Mouse (Mus musculus) limb, embryonic 14.5 days (tissue): ENCODE data around the gene Chsy1. TPM values are rescaled to one million over a fixed set of nuclear protein-coding genes. Genes with fewer than 3 reads are reported as not detected.

ENCODE experiments used
- ATAC-seq: fragments of 200-750 bp; cut with Nextera tagmentation; 2 replicates; pipeline ENCODE4 v1.8.0; 2017; ENCODE audit warnings: low read depth, moderate number of reproducible peaks, moderate TSS enrichment; ENCODE audit not compliant: low FRiP score
- DNase-seq: peaks from one replicate; pipeline ENCODE4 v3.0.0-alpha.2; 2015; ENCODE audit warnings: low spot score
- H3K27ac ChIP-seq: fragments of 300-500 bp; sonication (generic); replicated peaks from 2 replicates; pipeline ENCODE4 v1.5.1; 2014; ENCODE audit warnings: low read depth, mild to moderate bottlenecking, low read length, moderate library complexity, mixed read lengths
- H3K27me3 ChIP-seq: fragments of 300-500 bp; sonication (generic); 2 replicates; pipeline ENCODE4 v1.6.1; 2014; ENCODE audit warnings: low read length, mixed read lengths; ENCODE audit not compliant: control insufficient read depth, insufficient read depth
- H3K36me3 ChIP-seq: fragments of 300-500 bp; sonication (generic); 2 replicates; pipeline ENCODE4 v1.6.1; 2014; ENCODE audit warnings: mild to moderate bottlenecking, low read length, moderate library complexity, mixed read lengths; ENCODE audit not compliant: control insufficient read depth, insufficient read depth
- H3K4me1 ChIP-seq: fragments of 300-500 bp; sonication (generic); 2 replicates; pipeline ENCODE4 v1.6.1; 2014; ENCODE audit warnings: antibody characterized with exemption, low read length, mixed read lengths; ENCODE audit not compliant: control insufficient read depth, insufficient read depth
- H3K4me2 ChIP-seq: fragments of 300-500 bp; sonication (generic); replicated peaks from 2 replicates; pipeline ENCODE4 v1.6.1; 2014; ENCODE audit warnings: low read depth, mild to moderate bottlenecking, low read length, moderate library complexity; ENCODE audit not compliant: severe bottlenecking
- H3K4me3 ChIP-seq: fragments of 300-500 bp; sonication (generic); replicated peaks from 2 replicates; pipeline ENCODE4 v1.5.1; 2014; ENCODE audit warnings: low read length
- H3K9ac ChIP-seq: fragments of 300-500 bp; sonication (generic); 2 replicates; pipeline ENCODE4 v1.6.1; 2014; ENCODE audit warnings: mild to moderate bottlenecking, low read depth, low read length, moderate library complexity; ENCODE audit not compliant: severe bottlenecking
- H3K9me3 ChIP-seq: fragments of 300-500 bp; sonication (generic); 2 replicates; pipeline ENCODE4 v1.6.1; 2016; ENCODE audit warnings: low read length; ENCODE audit not compliant: control insufficient read depth
- POLR2A ChIP-seq: fragments of 200-500 bp; IDR thresholded peaks from 2 replicates; pipeline ENCODE4 v1.8.0; 2012; ENCODE audit warnings: inconsistent platforms, mild to moderate bottlenecking, moderate library complexity, borderline replicate concordance; ENCODE audit not compliant: insufficient read depth, insufficient read length; ENCODE audit errors: extremely low read depth
- WGBS: fragments of 180-500 bp; shearing (Covaris S2); extraction: QIAGEN DNeasy Blood & Tissue Kit; methylation state at CpG from one replicate; pipeline ENCODE4 v1.1.7; 2014; 5-methylcytosine and 5-hydroxymethylcytosine counted together
- polyA plus RNA-seq, 2 experiments: library from polyadenylated mRNA; depleted of rRNA in 1 of 2; stranded (reverse) in 1 of 2; unstranded in 1 of 2; fragments of >200 nt; fragmentation: Nextera tagmentation in 1 of 2; extraction: Ambion mirVana in 1 of 2; gene quantifications; 2 replicates each; pipeline versions ENCODE4 v1.2.1 to v1.2.3; 2012 to 2014

The Chsy1 gene
- polyA plus RNA-seq, 2 experiments, result 33.3 to 33.6 TPM

DNA sequence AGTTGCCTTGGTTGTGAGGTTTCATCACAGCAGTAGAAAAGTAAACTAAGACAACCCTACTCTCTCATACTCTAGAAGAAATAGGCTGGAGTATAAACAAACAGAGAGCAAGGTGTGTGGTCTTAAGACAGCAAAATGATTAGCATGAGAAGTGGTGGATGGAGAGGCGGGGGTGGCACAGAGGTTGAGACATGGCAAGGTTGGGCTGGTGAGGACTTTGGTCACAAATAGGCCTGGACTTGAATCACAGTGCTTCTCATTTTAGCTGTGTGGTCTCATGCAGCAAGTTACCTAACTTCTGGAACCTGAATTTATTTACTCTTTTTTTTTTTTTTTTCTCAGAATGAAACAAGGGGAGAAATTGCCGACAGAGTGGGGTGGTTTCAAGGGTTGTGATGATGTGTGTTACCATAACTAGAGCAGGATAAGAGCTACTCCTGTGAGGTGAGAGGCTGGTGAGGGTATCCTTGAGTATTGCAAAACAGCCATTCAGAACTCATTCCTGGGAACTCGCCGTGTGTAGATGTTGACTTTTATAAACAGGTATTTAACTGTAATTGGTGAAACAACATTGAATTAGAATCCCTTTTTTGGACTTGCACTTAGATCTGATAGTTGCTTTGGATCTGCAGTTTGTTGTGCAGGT, 22.6 kb downstream of the Chsy1 start:
- no peak overlapping the region for H3K4me2 ChIP-seq

GRCm38 (mm10) chr7:66134154-66134553, 24.8 kb downstream of the Chsy1 start:
- 94% methylated on average over 3 of the region's 3 CpGs for WGBS
- H3K4me3 ChIP-seq, result no peak overlapping the region
- no peak overlapping the region for H3K9ac ChIP-seq
- H3K9me3 ChIP-seq, result no peaks in the 10 kb centered on the region
- no peak overlapping the region for H3K4me2 ChIP-seq
- no peak for DNase-seq
- no peak overlapping the region for H3K27ac ChIP-seq
- H3K4me1 ChIP-seq, result peaks cover 15% of the 10 kb centered on the region
- no peaks in the 10 kb centered on the region for H3K27me3 ChIP-seq
- no peak for ATAC-seq
- peaks cover 17% of the 10 kb centered on the region; the same call in 1 of the 2 replicates for H3K36me3 ChIP-seq
- TF ChIP-seq POLR2A, result no peak

More for the DNA sequence above, 22.6 kb downstream of the Chsy1 start:
- H3K36me3 ChIP-seq, result peaks cover 26% of the 10 kb centered on the region
- DNase-seq, result no peak
- no peak for ATAC-seq
- H3K9ac ChIP-seq, result no peak overlapping the region
- no peaks in the 10 kb centered on the region for H3K27me3 ChIP-seq
- H3K9me3 ChIP-seq, result no peaks in the 10 kb centered on the region
- no peak overlapping the region for H3K4me3 ChIP-seq
- 90% methylated on average over 4 of the region's 4 CpGs for WGBS
- H3K27ac ChIP-seq, result no peak overlapping the region
- no peak for TF ChIP-seq POLR2A
- H3K4me1 ChIP-seq, result peaks cover 11% of the 10 kb centered on the region; the same call in 1 of the 2 replicates

DNA sequence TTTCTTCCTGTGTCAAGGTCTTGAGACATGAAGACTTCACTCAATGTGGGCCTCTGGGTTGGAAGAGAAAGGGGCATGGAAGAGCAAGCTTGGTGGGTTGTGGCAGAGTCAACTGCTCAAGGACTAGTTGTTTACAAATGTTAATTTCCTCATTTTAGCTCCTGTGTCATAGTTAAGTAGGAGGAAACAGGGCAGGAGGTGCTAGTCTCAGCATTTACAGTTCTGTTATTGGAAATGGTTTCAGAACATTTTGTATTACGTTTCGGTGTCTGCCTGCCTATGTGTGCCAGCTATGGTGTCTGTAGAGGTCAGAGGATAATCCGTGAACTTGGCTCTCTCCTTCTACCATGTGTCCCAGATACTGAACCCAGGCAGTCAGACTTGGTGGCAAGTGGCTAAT, 26.3 kb downstream of the Chsy1 start:
- no peak for ATAC-seq
- H3K27ac ChIP-seq, result no peak overlapping the region

GRCm38 (mm10) chr7:66136187-66136586, 26.9 kb downstream of the Chsy1 start:
- TF ChIP-seq POLR2A, result no peak
- ATAC-seq (no peak), DNase-seq (no peak)
- Histone ChIP-seq H3K9ac (no peak overlapping the region), H3K4me3 (no peak overlapping the region), H3K27me3 (no peaks in the 10 kb centered on the region), H3K4me2 (no peak overlapping the region), H3K4me1 (peaks cover 23% of the 10 kb centered on the region), H3K9me3 (no peaks in the 10 kb centered on the region), H3K27ac (no peak overlapping the region), H3K36me3 (peaks cover 14% of the 10 kb centered on the region)

More for the DNA sequence above, 26.3 kb downstream of the Chsy1 start:
- H3K4me3 ChIP-seq, result no peak overlapping the region
- H3K9ac ChIP-seq, result no peak overlapping the region
- H3K4me1 ChIP-seq, result peaks cover 17% of the 10 kb centered on the region
- WGBS, result 79% methylated on average over 3 of the region's 3 CpGs
- peaks cover 17% of the 10 kb centered on the region for H3K36me3 ChIP-seq
- no peak overlapping the region for H3K4me2 ChIP-seq
- no peak for TF ChIP-seq POLR2A
- no peaks in the 10 kb centered on the region for H3K27me3 ChIP-seq
- no peak for DNase-seq
- H3K9me3 ChIP-seq, result no peaks in the 10 kb centered on the region

DNA sequence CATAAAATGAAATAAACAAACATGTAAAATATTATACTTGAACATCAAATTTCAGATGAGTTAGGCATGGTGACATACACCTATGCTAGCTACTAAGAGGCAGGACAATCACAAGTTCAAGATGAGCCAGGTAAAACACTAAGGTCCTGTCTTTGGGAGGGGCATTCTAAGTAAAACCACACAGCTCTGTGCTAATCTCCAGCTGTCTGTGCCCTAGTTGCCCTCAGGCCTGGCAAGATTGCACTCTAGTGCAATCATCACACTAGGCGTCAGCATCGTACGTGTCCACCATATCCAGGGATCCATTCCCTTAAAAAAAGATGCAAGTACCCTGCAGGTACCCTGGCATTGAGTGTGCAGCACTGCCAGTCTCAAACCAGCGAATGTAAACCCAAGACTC, 28.0 kb downstream of the Chsy1 start:
- no peak overlapping the region for H3K4me2 ChIP-seq
- TF ChIP-seq POLR2A, result no peak
- no peaks in the 10 kb centered on the region for H3K9me3 ChIP-seq
- no peak overlapping the region for H3K27ac ChIP-seq
- no peak overlapping the region for H3K9ac ChIP-seq
- no peak overlapping the region for H3K4me3 ChIP-seq
- H3K27me3 ChIP-seq, result no peaks in the 10 kb centered on the region
- peaks cover 9% of the 10 kb centered on the region for H3K36me3 ChIP-seq
- DNase-seq, result no peak
- peaks cover 25% of the 10 kb centered on the region for H3K4me1 ChIP-seq
- ATAC-seq, result no peak
- 94% methylated on average over 4 of the region's 4 CpGs for WGBS
